Mouse (Mus musculus) splenic B cell, adult 2 months (primary cell): ENCODE data around the gene Ehd4.

Experiments used
- DNase-seq: peaks from one replicate; pipeline ENCODE4 v3.0.0-alpha.2; 2011; ENCODE audit warnings: low read depth, low spot score
- H3K27me3 ChIP-seq: 2 replicates; pipeline ENCODE4 v1.6.1; 2012; ENCODE audit warnings: mild to moderate bottlenecking, low read length, moderate library complexity, mixed read lengths; ENCODE audit not compliant: control insufficient read depth, poor library complexity, insufficient read depth, severe bottlenecking
- H3K36me3 ChIP-seq: 2 replicates; pipeline ENCODE4 v1.6.1; 2012; ENCODE audit warnings: mild to moderate bottlenecking, low read length, moderate library complexity, mixed read lengths; ENCODE audit not compliant: control insufficient read depth, poor library complexity, insufficient read depth, severe bottlenecking

Gene Ehd4

GRCm38 (mm10) chr2:120111596-120111995, 42.8 kb downstream of the Ehd4 start:
- no peak for DNase-seq
- no peaks in the 10 kb centered on the region for H3K27me3 ChIP-seq
- peaks cover 3% of the 10 kb centered on the region; the same call in 1 of the 2 replicates for H3K36me3 ChIP-seq

GRCm38 (mm10) chr2:120111172-120111571, 43.2 kb downstream of the Ehd4 start:
- Histone ChIP-seq H3K36me3 (peaks cover 3% of the 10 kb centered on the region; the same call in 1 of the 2 replicates), H3K27me3 (no peaks in the 10 kb centered on the region)
- no peak for DNase-seq

- Histone ChIP-seq H3K27me3 (no peaks in the 10 kb centered on the region), H3K36me3 (no peaks in the 10 kb centered on the region)
- no peak for DNase-seq
These were observed 46.3 kb downstream of the Ehd4 start for GRCm38 (mm10) chr2:120108077-120108476.

- DNase-seq: no peak
- H3K27me3 ChIP-seq: no peaks in the 10 kb centered on the region
- no peaks in the 10 kb centered on the region for H3K36me3 ChIP-seq
These were observed 47.0 kb downstream of the Ehd4 start for GRCm38 (mm10) chr2:120107446-120107845.

GRCm38 (mm10) chr2:120106397-120106973, 47.9 kb downstream of the Ehd4 start:
- 0 out of 2 replicates have a peak, but pooled peaks cover 3% of the 10 kb centered on the region for H3K36me3 ChIP-seq
- no peaks in the 10 kb centered on the region for H3K27me3 ChIP-seq
- DNase-seq: peak; percentile 75

- peaks cover 3% of the 10 kb centered on the region; the same call in 1 of the 2 replicates for H3K36me3 ChIP-seq
These were observed 48.5 kb downstream of the Ehd4 start for GRCm38 (mm10) chr2:120105861-120106260.

GRCm38 (mm10) chr2:120102881-120103280, 51.5 kb downstream of the Ehd4 start:
- peaks cover 3% of the 10 kb centered on the region; the same call in 1 of the 2 replicates for H3K36me3 ChIP-seq

More at GRCm38 (mm10) chr2:120105861-120106260, 48.5 kb downstream of the Ehd4 start:
- DNase-seq: no peak
- no peaks in the 10 kb centered on the region for H3K27me3 ChIP-seq

GRCm38 (mm10) chr2:120102450-120102849, 52.0 kb downstream of the Ehd4 start:
- H3K36me3 ChIP-seq: peaks cover 3% of the 10 kb centered on the region; the same call in 1 of the 2 replicates
- H3K27me3 ChIP-seq: no peaks in the 10 kb centered on the region
- no peak for DNase-seq

More at GRCm38 (mm10) chr2:120102881-120103280, 51.5 kb downstream of the Ehd4 start:
- no peaks in the 10 kb centered on the region for H3K27me3 ChIP-seq
- DNase-seq: no peak

- peaks cover 3% of the 10 kb centered on the region; the same call in 1 of the 2 replicates for H3K36me3 ChIP-seq
- no peaks in the 10 kb centered on the region for H3K27me3 ChIP-seq
- no peak for DNase-seq
These were observed 52.4 kb downstream of the Ehd4 start for GRCm38 (mm10) chr2:120101961-120102360.

GRCm38 (mm10) chr2:120099886-120100285, 54.5 kb downstream of the Ehd4 start:
- peak; percentile 20 for DNase-seq

GRCm38 (mm10) chr2:120099263-120099662, 55.1 kb downstream of the Ehd4 start:
- no peak for DNase-seq
- Histone ChIP-seq H3K27me3 (no peaks in the 10 kb centered on the region), H3K36me3 (peaks cover 5% of the 10 kb centered on the region; the same call in 1 of the 2 replicates)

More at GRCm38 (mm10) chr2:120099886-120100285, 54.5 kb downstream of the Ehd4 start:
- no peaks in the 10 kb centered on the region for H3K27me3 ChIP-seq
- peaks cover 5% of the 10 kb centered on the region; the same call in 1 of the 2 replicates for H3K36me3 ChIP-seq

- DNase-seq: no peak
- Histone ChIP-seq H3K27me3 (no peaks in the 10 kb centered on the region), H3K36me3 (peaks cover 5% of the 10 kb centered on the region; the same call in 1 of the 2 replicates)
These were observed 55.6 kb downstream of the Ehd4 start for GRCm38 (mm10) chr2:120098781-120099202.

- peak; percentile 58 for DNase-seq
- Histone ChIP-seq H3K27me3 (no peaks in the 10 kb centered on the region), H3K36me3 (peaks cover 5% of the 10 kb centered on the region; the same call in 1 of the 2 replicates)
These were observed 56.5 kb downstream of the Ehd4 start for GRCm38 (mm10) chr2:120097868-120098267.

- no peaks in the 10 kb centered on the region for H3K27me3 ChIP-seq
- H3K36me3 ChIP-seq: peaks cover 4% of the 10 kb centered on the region; the same call in 1 of the 2 replicates
These were observed 57.7 kb downstream of the Ehd4 start for GRCm38 (mm10) chr2:120096711-120097110.

GRCm38 (mm10) chr2:120096191-120096590, 58.2 kb downstream of the Ehd4 start:
- peaks cover 7% of the 10 kb centered on the region; the same call in 1 of the 2 replicates for H3K36me3 ChIP-seq

More at GRCm38 (mm10) chr2:120096711-120097110, 57.7 kb downstream of the Ehd4 start:
- no peak for DNase-seq

More at GRCm38 (mm10) chr2:120096191-120096590, 58.2 kb downstream of the Ehd4 start:
- no peaks in the 10 kb centered on the region for H3K27me3 ChIP-seq
- no peak for DNase-seq
